Mouse (Mus musculus) liver, adult 2 months (tissue): ENCODE data around the gene Tnip3.

Source experiments
- CTCF ChIP-seq: fragments of 200-500 bp; IDR thresholded peaks from 2 replicates; pipeline ENCODE4 v1.5.1; 2011; ENCODE audit warnings: low read depth, low read length, control low read depth
- POLR2A ChIP-seq: fragments of 200-500 bp; IDR thresholded peaks from 2 replicates; pipeline ENCODE4 v1.6.1; 2011; ENCODE audit warnings: low read length, control low read depth; ENCODE audit not compliant: insufficient read depth; ENCODE audit errors: extremely low read depth

DNA sequence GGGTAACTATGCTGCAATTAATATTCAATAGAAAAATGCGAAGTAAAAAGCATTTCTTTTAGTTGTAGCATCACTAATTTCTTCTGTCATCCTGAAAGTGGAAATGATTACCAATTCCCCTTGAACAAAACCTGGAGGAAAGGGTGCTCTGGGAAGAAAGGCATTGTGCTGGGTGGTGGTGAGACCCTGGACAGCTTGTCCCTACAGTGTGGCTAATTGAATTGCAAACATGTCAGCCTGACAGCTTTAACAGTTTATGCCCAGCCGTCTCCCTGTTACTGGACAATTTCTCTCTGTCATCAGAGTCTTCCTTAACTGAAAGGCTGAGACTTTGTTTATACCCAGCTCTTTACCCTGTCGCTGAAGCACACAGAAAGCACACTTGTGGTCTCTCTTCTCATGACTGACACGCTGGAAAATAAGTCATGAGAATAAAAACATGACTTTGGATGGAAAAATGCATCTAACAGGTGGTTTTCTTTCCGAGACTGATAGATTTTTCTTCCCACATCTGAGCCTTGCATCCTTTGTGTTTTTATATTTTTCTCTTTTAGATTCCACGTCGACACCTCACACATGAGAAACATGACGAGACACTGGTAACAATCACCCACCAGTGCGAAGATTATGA is 13.0 kb downstream of the Tnip3 start:
- TF ChIP-seq CTCF (no peak), POLR2A (no peak)
